Comparison of ENCODE assay signal across 11 mouse cellular contexts in the genomic region with DNA sequence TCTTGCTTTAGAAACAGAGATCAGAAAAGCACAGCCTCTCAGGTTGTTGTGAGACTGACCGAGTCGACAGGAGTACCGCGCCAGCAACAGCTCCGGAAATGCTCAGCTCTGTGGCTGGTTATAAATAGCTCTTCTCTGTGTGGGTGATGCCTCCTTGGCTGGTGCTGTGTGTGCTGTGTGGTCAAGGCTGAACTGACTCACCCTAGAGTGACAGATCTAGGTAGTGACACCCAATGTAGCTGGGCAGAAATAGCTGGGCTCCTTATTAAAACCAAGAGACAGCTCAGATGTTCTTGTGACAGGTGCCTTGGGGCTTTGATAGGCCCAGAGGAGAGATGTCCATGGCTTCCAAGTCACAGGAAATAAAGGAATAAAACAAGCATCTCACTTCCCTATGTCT.
DNase-seq lines count a peak whose midpoint lies in the region; ATAC-seq and TF ChIP-seq lines count a peak whose summit lies in the region.
"Had no signal": no experiment of that assay in that cellular context is flagged by ENCODE, and none has a peak within 500 bp of the region (broad histone marks: within the 10 kb centered on the region; RNA-seq: fewer than 3 reads in every experiment).

No protein-coding gene starts in this region.

- H3K4me2 ChIP-seq in hindbrain, postnatal 0 days (ENCODE audit: low read depth, low read length) = no peak overlapping the region

- TF ChIP-seq CTCF in bone marrow macrophage, adult 2 months (IDR thresholded peaks at IDR 0.05; ENCODE audit: low read depth, low read length) = no peak
- no peak for TF ChIP-seq CTCF in thymus, adult 2 months (IDR thresholded peaks at IDR 0.05; ENCODE audit: borderline replicate concordance, control insufficient read depth, extremely low read depth, insufficient read depth, low read length, poor library complexity)
- no peak for TF ChIP-seq CTCF in hindbrain, postnatal 0 days (IDR thresholded peaks at IDR 0.05; ENCODE audit: low read depth)

- H3K4me1 ChIP-seq in bone marrow macrophage, adult 2 months (ENCODE audit: control insufficient read depth, insufficient read depth, low read length) = peaks cover 37% of the 10 kb centered on the region
- peaks cover 26% of the 10 kb centered on the region for H3K4me1 ChIP-seq in thymus, adult 2 months (replicated peaks; ENCODE audit: control insufficient read depth, insufficient read depth, low read length)
- H3K4me1 ChIP-seq in hindbrain, postnatal 0 days (ENCODE audit: insufficient read depth, low read length) = no peaks in the 10 kb centered on the region

- no peaks in the 10 kb centered on the region for H3K36me3 ChIP-seq in thymus, adult 2 months (ENCODE audit: control insufficient read depth, insufficient read depth, low read length)
- no peaks in the 10 kb centered on the region for H3K36me3 ChIP-seq in hindbrain, postnatal 0 days (ENCODE audit: insufficient read depth, low read length)
- H3K36me3 ChIP-seq: G1E had no signal

- ATAC-seq in megakaryocyte, adult 5-6 weeks (ENCODE audit: poor library complexity, severe bottlenecking) = peak; percentile 90
- ATAC-seq in hindbrain, postnatal 0 days = no peak

- H3K27ac ChIP-seq in bone marrow macrophage, adult 2 months (ENCODE audit: insufficient read depth, low read depth, low read length) = peak overlapping the region; percentile 26
- H3K27ac ChIP-seq in thymus, adult 2 months (ENCODE audit: control insufficient read depth, insufficient read depth, low read length) = no peak overlapping the region
- H3K27ac ChIP-seq in hindbrain, postnatal 0 days = no peak overlapping the region
- H3K27ac ChIP-seq: liver, embryonic 14.5 days had no signal

- DNase-seq in layer of hippocampus, adult 11-12 months (ENCODE audit: low spot score) = peak; percentile 49
- DNase-seq in layer of hippocampus, postnatal 10 days (ENCODE audit: low spot score in 2 of 2) = no peak
- peak; percentile 39 to 68 for DNase-seq in heart, adult 18-20 months
- peak; percentile 37 for DNase-seq in thymus, adult 2 months
- no peak for DNase-seq in kidney, postnatal 4 days
- DNase-seq in hindbrain, postnatal 0 days (ENCODE audit: low spot score) = no peak

- H3K27me3 ChIP-seq in thymus, adult 2 months (ENCODE audit: control insufficient read depth, insufficient read depth, low read length) = no peaks in the 10 kb centered on the region
- H3K27me3 ChIP-seq in hindbrain, postnatal 0 days (ENCODE audit: insufficient read depth, low read length) = no peaks in the 10 kb centered on the region

- no peak for TF ChIP-seq POLR2A in bone marrow macrophage, adult 2 months (IDR thresholded peaks at IDR 0.05; ENCODE audit: borderline replicate concordance, low read depth, low read length)
- no peak for TF ChIP-seq POLR2A in thymus, adult 2 months (IDR thresholded peaks at IDR 0.05; ENCODE audit: control insufficient read depth, extremely low read depth, insufficient read depth, low read length, poor library complexity)

- no peak overlapping the region for H3K9ac ChIP-seq in hindbrain, postnatal 0 days (replicated peaks; ENCODE audit: low read length)
- H3K9ac ChIP-seq: liver, embryonic 14.5 days had no signal

- H3K9me3 ChIP-seq in hindbrain, postnatal 0 days (ENCODE audit: low read length) = no peaks in the 10 kb centered on the region
- H3K9me3 ChIP-seq: G1E had no signal

- WGBS in thymus, adult 2 months = 6% methylated on average over 5 of the region's 5 CpGs
- WGBS in hindbrain, postnatal 0 days = 90% methylated on average over 5 of the region's 5 CpGs

- no peak overlapping the region for H3K4me3 ChIP-seq in bone marrow macrophage, adult 2 months (ENCODE audit: insufficient read depth, low read length)
- H3K4me3 ChIP-seq in thymus, adult 2 months (ENCODE audit: control insufficient read depth, insufficient read depth, low read length) = no peak overlapping the region
- no peak overlapping the region for H3K4me3 ChIP-seq in hindbrain, postnatal 0 days (ENCODE audit: low read length)
- H3K4me3 ChIP-seq: erythroblast, embryonic 14.5 days had no signal

Comparison
In these comparisons a context has a peak if more than half of its experiments do, and no peak if none do; other contexts are left out.
1. DNase-seq: peak in layer of hippocampus, adult 11-12 months (single experiment), heart, adult 18-20 months (2 of 2) and thymus, adult 2 months (single experiment); none in layer of hippocampus, postnatal 10 days (0 of 2), kidney, postnatal 4 days (0 of 2) and hindbrain, postnatal 0 days (single experiment).